Mouse (Mus musculus) E14TG2a.4 (cell line): ENCODE measurements at regions not wholly inside any gene's neighbourhood (a gene's known extent, or its start where the extent isn't known, plus 50 kb on each side); places are given as distances from the start of the nearest gene placed in this dataset.

Experiments used
- CTCF ChIP-seq: conservative IDR thresholded peaks from 2 replicates; pipeline ENCODE4 v1.5.1; 2014; ENCODE audit warnings: low read length
- NANOG ChIP-seq: IDR thresholded peaks from 2 replicates; pipeline ENCODE4 v1.6.1; 2014; ENCODE audit warnings: borderline replicate concordance, low read length, mixed read lengths

DNA sequence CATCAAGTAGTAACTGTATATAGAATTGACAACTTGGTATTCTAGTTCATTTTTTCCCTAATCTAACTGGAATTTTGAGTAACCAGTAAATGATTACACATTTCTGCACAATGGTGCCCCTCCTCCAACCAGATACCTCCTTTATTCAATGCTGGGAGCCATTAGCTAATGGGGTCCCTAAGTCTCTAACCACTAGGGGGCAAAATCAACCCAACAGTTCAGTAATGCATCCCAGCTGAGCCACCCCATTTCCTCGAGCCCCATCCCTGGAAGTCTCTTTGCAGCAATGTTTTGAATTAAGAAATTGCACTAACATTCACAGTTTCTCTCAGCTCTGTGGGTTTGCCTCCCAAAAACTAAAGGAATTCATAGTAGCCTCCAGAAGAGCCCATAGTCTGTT, 774.9 kb downstream of the 5730522E02Rik start:
- TF ChIP-seq CTCF: peak; percentile 44
- no peak for TF ChIP-seq NANOG
